Mouse (Mus musculus) forebrain, embryonic 11.5 days (tissue): Measurements from ENCODE around the gene Shpk. TPM values are rescaled to one million over a fixed set of nuclear protein-coding genes. Genes with fewer than 3 reads are reported as not detected.

Experiments used
- ATAC-seq: fragments of 200-750 bp; cut with Nextera tagmentation; replicated peaks from 2 replicates; pipeline ENCODE4 v1.8.0; 2017; ENCODE audit warnings: moderate TSS enrichment; ENCODE audit not compliant: low FRiP score
- DNase-seq: peaks from one replicate; pipeline ENCODE4 v3.0.0-alpha.2; 2017; ENCODE audit warnings: low spot score
- H3K27ac ChIP-seq: fragments of 300-500 bp; sonication (generic); 2 replicates; pipeline ENCODE4 v1.5.1; 2014; ENCODE audit warnings: low read depth, low read length
- H3K27me3 ChIP-seq: fragments of 300-500 bp; sonication (generic); 2 replicates; pipeline ENCODE4 v1.6.1; 2014; ENCODE audit warnings: mild to moderate bottlenecking, low read length, mixed read lengths; ENCODE audit not compliant: control insufficient read depth, insufficient read depth
- H3K36me3 ChIP-seq: fragments of 300-500 bp; sonication (generic); 2 replicates; pipeline ENCODE4 v1.6.1; 2014; ENCODE audit warnings: mild to moderate bottlenecking, low read length, moderate library complexity, mixed read lengths; ENCODE audit not compliant: control insufficient read depth, insufficient read depth
- H3K4me1 ChIP-seq: fragments of 300-500 bp; sonication (generic); replicated peaks from 2 replicates; pipeline ENCODE4 v1.6.1; 2014; ENCODE audit warnings: low read length, mixed read lengths; ENCODE audit not compliant: control insufficient read depth, insufficient read depth
- H3K4me2 ChIP-seq: fragments of 300-500 bp; sonication (generic); 2 replicates; pipeline ENCODE4 v1.6.1; 2014; ENCODE audit warnings: low read depth, mild to moderate bottlenecking, low read length, moderate library complexity, mixed read lengths; ENCODE audit not compliant: severe bottlenecking
- H3K4me3 ChIP-seq: fragments of 300-500 bp; sonication (generic); 2 replicates; pipeline ENCODE4 v1.5.1; 2014; ENCODE audit warnings: low read depth, low read length
- H3K9ac ChIP-seq: fragments of 300-500 bp; sonication (generic); 2 replicates; pipeline ENCODE4 v1.6.1; 2014; ENCODE audit warnings: low read length
- H3K9me3 ChIP-seq: fragments of 300-500 bp; sonication (generic); 2 replicates; pipeline ENCODE4 v1.6.1; 2016; ENCODE audit warnings: low read length, mixed read lengths; ENCODE audit not compliant: control insufficient read depth
- WGBS: fragments of 180-500 bp; shearing (Covaris S2); extraction: QIAGEN DNeasy Blood & Tissue Kit; methylation state at CpG from one replicate; pipeline ENCODE4 v1.1.7; 2014; 5-methylcytosine and 5-hydroxymethylcytosine counted together
- polyA plus RNA-seq: library from polyadenylated mRNA; unstranded; fragments of >200 nt; fragmentation: Nextera tagmentation; extraction: Ambion mirVana; gene quantifications from 2 replicates; pipeline ENCODE4 v1.2.1, GENCODE M21; 2014

Shpk gene
- polyA plus RNA-seq, 1 experiment from 2014 or later, result 0.72 TPM

- Histone ChIP-seq H3K9ac (no peak overlapping the region), H3K4me3 (no peak overlapping the region), H3K4me1 (no peaks in the 10 kb centered on the region), H3K4me2 (no peak overlapping the region), H3K27ac (no peak overlapping the region), H3K9me3 (no peaks in the 10 kb centered on the region), H3K27me3 (no peaks in the 10 kb centered on the region), H3K36me3 (no peaks in the 10 kb centered on the region)
- 81% methylated on average over 7 of the region's 7 CpGs for WGBS
- DNase-seq (no peak), ATAC-seq (no peak)
Observed at GRCm38 (mm10) chr11:73205194-73205593, 5.9 kb downstream of the Shpk start.

GRCm38 (mm10) chr11:73207621-73208020 is 8.4 kb downstream of the Shpk start:
- Histone ChIP-seq H3K27me3 (no peaks in the 10 kb centered on the region), H3K9ac (no peak overlapping the region), H3K4me2 (no peak overlapping the region), H3K4me3 (no peak overlapping the region), H3K9me3 (no peaks in the 10 kb centered on the region), H3K36me3 (no peaks in the 10 kb centered on the region), H3K4me1 (no peaks in the 10 kb centered on the region), H3K27ac (no peak overlapping the region)
- 82% methylated on average over 2 of the region's 2 CpGs for WGBS
- DNase-seq, result no peak
- no peak for ATAC-seq

- Histone ChIP-seq H3K27ac (no peak overlapping the region), H3K4me3 (no peak overlapping the region), H3K4me1 (no peaks in the 10 kb centered on the region), H3K27me3 (no peaks in the 10 kb centered on the region), H3K4me2 (no peak overlapping the region), H3K9ac (no peak overlapping the region), H3K36me3 (no peaks in the 10 kb centered on the region), H3K9me3 (no peaks in the 10 kb centered on the region)
- DNase-seq, result no peak
- ATAC-seq, result no peak
- WGBS, result 80% methylated on average over 3 of the region's 3 CpGs
Observed at GRCm38 (mm10) chr11:73213956-73214355, 14.7 kb downstream of the Shpk start.

GRCm38 (mm10) chr11:73219671-73220070 is 20.4 kb downstream of the Shpk start:
- no peak for ATAC-seq
- WGBS, result 66% methylated on average over 2 of the region's 2 CpGs

GRCm38 (mm10) chr11:73220651-73221050 is 21.4 kb downstream of the Shpk start:
- Histone ChIP-seq H3K4me3 (no peak overlapping the region), H3K9ac (no peak overlapping the region), H3K4me1 (no peaks in the 10 kb centered on the region), H3K36me3 (no peaks in the 10 kb centered on the region), H3K9me3 (no peaks in the 10 kb centered on the region), H3K27me3 (no peaks in the 10 kb centered on the region), H3K4me2 (no peak overlapping the region), H3K27ac (no peak overlapping the region)
- ATAC-seq (no peak), DNase-seq (no peak)
- 91% methylated on average over 1 of the region's 1 CpGs for WGBS

More at GRCm38 (mm10) chr11:73219671-73220070, 20.4 kb downstream of the Shpk start:
- Histone ChIP-seq H3K9me3 (no peaks in the 10 kb centered on the region), H3K27me3 (no peaks in the 10 kb centered on the region), H3K4me1 (no peaks in the 10 kb centered on the region), H3K36me3 (no peaks in the 10 kb centered on the region), H3K4me3 (no peak overlapping the region), H3K4me2 (no peak overlapping the region), H3K27ac (no peak overlapping the region), H3K9ac (no peak overlapping the region)
- no peak for DNase-seq

- no peaks in the 10 kb centered on the region for H3K4me1 ChIP-seq
- H3K9ac ChIP-seq, result no peak overlapping the region
- DNase-seq (no peak), ATAC-seq (no peak)
- no peaks in the 10 kb centered on the region for H3K9me3 ChIP-seq
- no peaks in the 10 kb centered on the region for H3K27me3 ChIP-seq
- H3K27ac ChIP-seq, result no peak overlapping the region
- no peak overlapping the region for H3K4me3 ChIP-seq
- H3K4me2 ChIP-seq, result no peak overlapping the region
- WGBS, result 58% methylated on average over 5 of the region's 5 CpGs
- no peaks in the 10 kb centered on the region for H3K36me3 ChIP-seq
Observed at GRCm38 (mm10) chr11:73222846-73223245, 23.6 kb downstream of the Shpk start.

- no peaks in the 10 kb centered on the region for H3K4me1 ChIP-seq
- H3K27me3 ChIP-seq, result no peaks in the 10 kb centered on the region
- no peak overlapping the region for H3K9ac ChIP-seq
- H3K27ac ChIP-seq, result no peak overlapping the region
- 88% methylated on average over 2 of the region's 2 CpGs for WGBS
- peaks cover 1% of the 10 kb centered on the region; the same call in 1 of the 2 replicates for H3K9me3 ChIP-seq
- DNase-seq (no peak), ATAC-seq (no peak)
- no peak overlapping the region for H3K4me3 ChIP-seq
- no peaks in the 10 kb centered on the region for H3K36me3 ChIP-seq
- H3K4me2 ChIP-seq, result no peak overlapping the region
Observed at GRCm38 (mm10) chr11:73223966-73224365, 24.7 kb downstream of the Shpk start.

- H3K27me3 ChIP-seq, result no peaks in the 10 kb centered on the region
- no peaks in the 10 kb centered on the region for H3K36me3 ChIP-seq
- peaks cover 2% of the 10 kb centered on the region; the same call in 1 of the 2 replicates for H3K9me3 ChIP-seq
- no peak overlapping the region for H3K27ac ChIP-seq
- DNase-seq, result no peak
- H3K4me1 ChIP-seq, result no peaks in the 10 kb centered on the region
- H3K4me2 ChIP-seq, result no peak overlapping the region
- no peak overlapping the region for H3K4me3 ChIP-seq
- H3K9ac ChIP-seq, result no peak overlapping the region
- no peak for ATAC-seq
- 87% methylated on average over 6 of the region's 6 CpGs for WGBS
Observed at GRCm38 (mm10) chr11:73225856-73226255, 26.6 kb downstream of the Shpk start.

- Histone ChIP-seq H3K4me1 (no peaks in the 10 kb centered on the region), H3K9ac (no peak overlapping the region), H3K4me2 (no peak overlapping the region), H3K27ac (no peak overlapping the region), H3K36me3 (no peaks in the 10 kb centered on the region), H3K27me3 (no peaks in the 10 kb centered on the region), H3K4me3 (no peak overlapping the region), H3K9me3 (peaks cover 2% of the 10 kb centered on the region; the same call in 1 of the 2 replicates)
- ATAC-seq (no peak), DNase-seq (no peak)
- 83% methylated on average over 5 of the region's 5 CpGs for WGBS
Observed at GRCm38 (mm10) chr11:73228881-73229280, 29.6 kb downstream of the Shpk start.
